Mouse (Mus musculus): ENCODE data around the gene Nanos2.

Gene Nanos2

DNA sequence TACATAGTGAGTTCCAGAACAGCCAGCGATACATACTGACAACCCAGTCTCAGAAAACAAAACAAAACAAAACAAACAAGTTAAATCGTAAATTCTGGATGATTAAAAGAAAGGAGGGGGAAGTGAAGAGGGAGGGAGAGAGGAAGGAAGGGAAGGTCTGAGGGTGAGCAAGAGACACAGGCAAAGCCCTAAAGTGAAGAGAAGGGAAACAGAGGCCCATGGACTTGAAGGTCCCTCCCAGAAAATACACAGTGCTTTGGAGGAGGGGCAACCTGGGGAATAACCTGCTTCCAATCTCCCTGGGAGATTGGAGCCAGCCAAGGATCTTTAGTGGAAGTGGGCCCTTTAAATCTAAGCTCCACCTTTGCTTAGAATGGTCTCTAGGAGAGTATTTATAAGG, at the start of gene Nanos2:
Nanos2 (plus strand) TSS at position 301 of the 400 bp plus-strand sequence.
- DNase-seq = no peak

DNA sequence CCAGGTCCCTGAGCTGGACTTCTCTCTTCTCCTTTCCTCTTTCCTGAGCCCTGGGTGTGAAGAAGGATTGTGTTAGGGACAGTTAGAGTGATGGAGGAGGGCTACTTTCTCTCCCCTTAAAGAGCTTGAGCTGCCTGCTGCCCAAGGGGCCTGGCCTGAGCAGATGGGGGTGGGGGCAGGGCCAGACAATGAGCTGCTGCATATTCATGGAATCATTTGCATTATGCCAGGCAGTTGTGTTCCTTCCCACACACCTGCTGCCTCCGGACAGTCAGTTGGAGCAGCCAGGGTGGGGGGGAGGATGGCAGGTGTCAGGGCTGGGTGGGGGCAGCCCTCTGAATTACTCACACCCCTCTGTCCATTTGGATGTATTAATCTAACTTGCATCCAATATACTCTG, 44.8 kb upstream of the Nanos2 start:
- no peak for DNase-seq

DNA sequence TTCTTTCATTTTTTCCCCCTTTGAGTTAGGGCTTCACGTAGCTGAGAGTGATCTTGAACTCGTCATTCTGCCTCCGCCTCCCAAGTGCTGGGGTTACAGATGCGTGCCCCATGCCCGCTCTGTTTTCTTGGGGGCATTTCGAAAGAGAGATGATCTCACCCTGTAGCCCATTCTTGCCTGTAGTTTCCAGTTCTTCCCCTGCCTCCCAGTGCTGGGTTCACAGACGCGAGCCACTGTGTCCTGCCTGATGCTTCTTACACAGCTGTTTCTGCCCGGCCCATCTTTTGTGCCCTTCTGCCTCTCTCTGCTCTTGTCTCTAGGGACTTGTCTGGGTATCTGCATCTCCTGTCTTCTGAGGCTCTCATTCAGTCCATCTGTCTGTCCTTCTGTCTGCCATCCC, 44.4 kb upstream of the Nanos2 start:
- DNase-seq = no peak

DNA sequence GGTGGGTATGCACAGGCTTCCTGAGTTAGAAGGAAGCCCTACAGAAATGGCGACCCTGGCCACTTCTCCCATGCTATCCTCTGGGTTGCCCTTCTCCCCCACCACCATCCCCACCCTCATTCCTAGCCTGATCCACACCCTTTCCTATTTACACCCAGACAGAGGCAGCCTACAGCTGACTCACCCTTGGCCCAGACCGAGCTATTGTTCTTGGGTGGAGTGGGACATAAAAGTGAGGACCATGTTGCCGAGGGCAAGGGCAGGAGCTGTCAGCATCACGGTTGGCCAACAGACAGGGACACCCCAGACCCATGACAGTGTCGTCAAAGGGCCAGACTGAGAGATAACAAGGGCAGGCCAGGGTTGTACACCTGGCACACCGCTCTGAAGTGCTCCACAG, 39.0 kb upstream of the Nanos2 start:
- no peak for DNase-seq

- no peak for DNase-seq
These were observed 37.2 kb upstream of the Nanos2 start for GRCm38 (mm10) chr7:18949781-18950522.

DNA sequence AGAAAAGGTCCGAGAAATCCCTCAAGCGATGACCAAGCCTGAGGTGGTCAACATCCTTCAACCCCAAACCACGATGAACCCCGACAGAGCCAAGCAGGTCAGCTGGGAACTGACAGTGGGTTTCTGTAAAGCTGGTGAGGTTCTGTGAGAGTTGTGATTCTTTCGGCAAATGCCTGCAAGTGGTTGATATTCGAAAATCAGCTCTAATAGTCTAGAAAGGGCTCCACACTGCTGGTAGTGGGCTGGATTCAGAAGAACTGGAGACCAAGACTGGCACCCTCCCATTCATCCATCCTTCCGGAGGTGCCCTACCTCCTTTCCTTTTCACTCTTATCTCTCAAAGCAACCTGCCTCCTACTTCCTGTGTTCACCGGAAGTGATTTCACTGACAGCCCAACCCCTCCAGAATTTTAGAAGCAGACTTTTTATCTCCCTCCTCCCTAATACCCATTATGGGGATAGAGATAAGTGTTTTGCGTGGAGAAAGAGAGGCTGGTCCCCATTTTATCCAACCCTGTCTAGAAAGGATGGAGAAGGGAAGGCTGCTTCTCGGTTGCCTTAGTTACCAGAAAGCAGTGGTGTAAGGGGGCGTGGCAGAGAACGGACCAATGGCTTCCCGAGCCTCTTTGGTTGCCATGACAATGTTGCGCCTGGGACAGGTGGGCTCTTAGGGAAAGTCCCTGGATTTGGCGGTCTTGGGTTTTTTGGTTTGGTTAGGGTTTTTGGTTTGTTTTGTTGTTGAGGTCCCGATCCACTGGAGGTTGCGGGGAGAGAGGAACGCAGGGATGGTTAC, 36.5 kb upstream of the Nanos2 start:
- DNase-seq = no peak

- no peak for DNase-seq
These were observed 35.8 kb upstream of the Nanos2 start for GRCm38 (mm10) chr7:18951397-18951796.

- DNase-seq = peak; percentile 71 to 82
These were observed 29.4 kb upstream of the Nanos2 start for GRCm38 (mm10) chr7:18957569-18958383.

DNA sequence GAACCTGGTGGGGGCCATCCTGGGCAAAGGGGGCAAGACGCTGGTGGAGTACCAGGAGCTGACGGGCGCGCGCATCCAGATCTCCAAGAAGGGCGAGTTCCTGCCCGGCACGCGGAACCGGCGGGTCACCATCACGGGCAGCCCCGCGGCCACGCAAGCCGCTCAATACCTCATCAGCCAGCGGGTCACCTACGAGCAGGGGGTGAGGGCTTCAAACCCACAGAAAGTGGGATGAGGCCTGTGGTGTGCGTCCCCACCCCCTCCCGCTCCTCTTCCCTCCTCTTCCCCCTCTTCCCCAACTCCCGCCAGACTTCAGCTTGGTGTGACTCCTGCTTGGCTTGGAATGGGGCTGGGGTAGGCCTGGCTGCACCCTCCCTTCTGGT, 28.8 kb upstream of the Nanos2 start:
- DNase-seq = peak in 1 of 2 experiments; percentile 53

DNA sequence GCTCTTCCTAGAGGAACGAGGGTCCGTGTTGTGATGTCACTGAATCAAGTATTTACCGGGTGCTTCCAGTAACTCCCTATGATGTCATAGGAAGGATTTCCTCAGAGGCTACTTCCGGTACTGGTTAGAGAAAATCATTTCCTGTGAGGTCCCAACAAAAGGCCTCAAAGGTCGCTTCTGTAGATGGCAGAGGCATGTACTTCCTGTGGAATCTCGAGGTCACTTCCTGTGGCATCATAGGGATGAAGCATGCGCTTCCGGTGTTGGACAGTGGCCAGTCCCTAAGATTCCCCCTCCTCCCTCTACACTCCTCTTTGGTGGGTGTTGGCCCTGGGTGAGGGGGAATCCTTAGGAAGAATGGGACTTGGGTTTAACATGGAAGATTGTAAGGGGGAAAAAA, 27.8 kb upstream of the Nanos2 start:
- DNase-seq = no peak

- DNase-seq = no peak
These were observed 24.9 kb upstream of the Nanos2 start for GRCm38 (mm10) chr7:18962171-18962792.

GRCm38 (mm10) chr7:18962795-18963194, 24.4 kb upstream of the Nanos2 start:
- no peak for DNase-seq

GRCm38 (mm10) chr7:18963294-18963843, 23.8 kb upstream of the Nanos2 start:
- DNase-seq = no peak

- DNase-seq = no peak
These were observed 21.9 kb upstream of the Nanos2 start for GRCm38 (mm10) chr7:18965312-18965711.

DNA sequence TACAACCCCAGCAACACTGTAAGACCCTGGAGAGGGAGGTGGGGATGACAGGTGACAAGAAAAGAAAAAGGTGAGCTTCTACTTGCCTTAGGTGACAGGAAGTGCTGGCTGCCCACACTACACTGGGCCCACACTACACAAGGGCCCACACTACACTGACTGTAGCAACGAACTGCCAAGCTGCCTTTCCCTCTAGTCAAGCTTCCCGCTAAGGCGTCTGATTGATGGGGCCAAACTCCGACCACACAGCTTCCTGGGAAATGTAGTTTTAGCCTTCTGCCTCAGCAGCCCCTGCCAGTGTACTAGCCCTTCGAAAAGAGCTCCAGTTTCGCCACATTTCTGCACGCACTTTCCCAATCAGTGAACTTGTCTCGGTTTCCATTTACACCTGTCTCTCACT, 19.6 kb upstream of the Nanos2 start:
- no peak for DNase-seq

- DNase-seq = no peak
These were observed 16.2 kb upstream of the Nanos2 start for GRCm38 (mm10) chr7:18970956-18971355.

- DNase-seq = no peak
These were observed 8.8 kb upstream of the Nanos2 start for GRCm38 (mm10) chr7:18978381-18978780.

DNA sequence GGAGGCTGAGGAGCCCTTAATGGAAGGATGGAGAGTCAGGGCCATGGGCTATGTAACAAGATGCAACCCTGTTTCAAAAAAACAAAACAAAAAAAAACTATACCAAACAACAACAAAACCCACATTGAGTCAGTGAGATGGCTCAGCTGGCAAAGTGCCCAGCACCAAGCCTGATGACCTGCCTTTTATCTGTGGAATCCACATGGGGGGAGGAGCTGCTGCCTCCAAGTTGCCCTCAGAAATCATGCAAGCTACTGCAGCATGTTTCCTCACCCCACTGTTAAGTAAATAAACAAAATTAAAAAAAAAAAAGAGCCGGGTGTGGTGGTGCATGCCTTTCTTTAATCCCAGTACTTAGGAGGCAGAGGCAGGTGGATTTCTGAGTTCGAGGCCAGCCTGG, 697 bp upstream of the Nanos2 start:
- no peak for DNase-seq

DNA sequence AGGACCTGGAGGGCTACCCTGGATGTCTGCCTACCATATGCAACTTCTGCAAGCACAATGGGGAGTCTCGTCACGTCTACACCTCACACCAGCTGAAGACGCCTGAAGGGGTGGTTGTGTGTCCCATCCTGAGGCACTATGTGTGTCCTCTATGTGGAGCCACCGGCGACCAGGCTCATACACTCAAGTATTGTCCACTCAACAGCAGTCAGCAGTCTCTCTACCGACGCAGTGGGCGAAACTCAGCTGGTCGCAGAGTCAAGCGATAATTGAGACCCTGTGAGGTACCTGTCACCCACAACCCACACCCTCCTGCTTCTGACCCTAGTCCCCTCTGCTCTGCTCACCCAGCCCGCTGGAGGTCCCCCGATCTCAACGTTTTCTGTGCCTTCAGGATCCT, 547 bp downstream of the Nanos2 start:
- no peak for DNase-seq

DNA sequence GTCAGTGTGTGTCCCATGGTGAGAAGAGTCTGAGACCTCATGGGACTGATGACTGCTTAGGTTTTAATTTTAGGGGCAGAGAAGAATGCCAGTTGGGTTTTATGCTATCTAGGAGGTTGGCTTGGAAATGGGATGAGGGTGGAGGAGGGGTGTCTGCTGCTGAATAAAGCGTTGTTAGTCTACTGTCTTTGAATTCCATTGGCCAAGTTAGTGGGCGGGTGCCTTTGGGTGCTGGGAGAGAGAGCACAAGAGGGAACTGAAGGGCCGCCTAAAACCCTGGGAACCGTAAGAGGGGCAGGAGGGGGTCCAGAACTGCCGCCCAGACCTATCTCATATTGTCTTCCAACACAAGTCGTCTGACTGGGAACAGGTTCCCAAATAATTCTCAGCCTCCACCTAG, 1.6 kb downstream of the Nanos2 start:
- peak in 1 of 2 experiments; percentile 14 for DNase-seq

- DNase-seq = peak; percentile 68 to 75
These were observed 2.8 kb downstream of the Nanos2 start for GRCm38 (mm10) chr7:18989995-18990394.

- DNase-seq = peak; percentile 100
These were observed 3.5 kb downstream of the Nanos2 start, which contains the start of gene Mypop for GRCm38 (mm10) chr7:18990601-18991295. Gene Mypop, plus strand, starts transcription at chr7:18991245.
